Mouse (Mus musculus) liver, embryonic 12.5 days (tissue): ENCODE results near the gene Emc10. TPM values are rescaled to one million over a fixed set of nuclear protein-coding genes. Genes with fewer than 3 reads are reported as not detected.

ENCODE experiments used
- ATAC-seq: fragments of 200-750 bp; cut with Nextera tagmentation; 2 replicates; pipeline ENCODE4 v1.8.0; 2017; ENCODE audit warnings: moderate number of reproducible peaks, mild to moderate bottlenecking, moderate library complexity
- H3K27ac ChIP-seq: fragments of 300-500 bp; sonication (generic); 2 replicates; pipeline ENCODE4 v1.5.1; 2016; ENCODE audit warnings: mild to moderate bottlenecking
- H3K27me3 ChIP-seq: fragments of 300-500 bp; sonication (generic); replicated peaks from 2 replicates; pipeline ENCODE4 v1.6.1; 2016; ENCODE audit warnings: mild to moderate bottlenecking, moderate library complexity
- H3K36me3 ChIP-seq: fragments of 300-500 bp; sonication (generic); 2 replicates; pipeline ENCODE4 v1.6.1; 2016; ENCODE audit warnings: mild to moderate bottlenecking, moderate library complexity
- H3K4me1 ChIP-seq: fragments of 300-500 bp; sonication (generic); 2 replicates; pipeline ENCODE4 v1.6.1; 2016
- H3K4me2 ChIP-seq: fragments of 300-500 bp; sonication (generic); 2 replicates; pipeline ENCODE4 v1.6.1; 2016; ENCODE audit warnings: mild to moderate bottlenecking, moderate library complexity
- H3K4me3 ChIP-seq: fragments of 300-500 bp; sonication (generic); 2 replicates; pipeline ENCODE4 v1.5.1; 2016; ENCODE audit warnings: mild to moderate bottlenecking, moderate library complexity
- H3K9ac ChIP-seq: fragments of 300-500 bp; sonication (generic); 2 replicates; pipeline ENCODE4 v1.6.1; 2016; ENCODE audit warnings: mild to moderate bottlenecking, moderate library complexity
- H3K9me3 ChIP-seq: fragments of 300-500 bp; sonication (generic); replicated peaks from 2 replicates; pipeline ENCODE4 v1.6.1; 2016; ENCODE audit warnings: mild to moderate bottlenecking, moderate library complexity
- WGBS: fragments of 180-500 bp; shearing (Covaris S2); methylation state at CpG from one replicate; pipeline ENCODE4 v1.1.7; 2016; ENCODE audit not compliant: insufficient replicate concordance; 5-methylcytosine and 5-hydroxymethylcytosine counted together
- polyA plus RNA-seq: library from polyadenylated mRNA; unstranded; fragments of >200 nt; fragmentation: Nextera tagmentation; extraction: Ambion mirVana; gene quantifications from 2 replicates; pipeline ENCODE4 v1.2.1, GENCODE M21; 2016

The Emc10 gene
- polyA plus RNA-seq, 1 experiment from 2014 or later, result 70.6 TPM

DNA sequence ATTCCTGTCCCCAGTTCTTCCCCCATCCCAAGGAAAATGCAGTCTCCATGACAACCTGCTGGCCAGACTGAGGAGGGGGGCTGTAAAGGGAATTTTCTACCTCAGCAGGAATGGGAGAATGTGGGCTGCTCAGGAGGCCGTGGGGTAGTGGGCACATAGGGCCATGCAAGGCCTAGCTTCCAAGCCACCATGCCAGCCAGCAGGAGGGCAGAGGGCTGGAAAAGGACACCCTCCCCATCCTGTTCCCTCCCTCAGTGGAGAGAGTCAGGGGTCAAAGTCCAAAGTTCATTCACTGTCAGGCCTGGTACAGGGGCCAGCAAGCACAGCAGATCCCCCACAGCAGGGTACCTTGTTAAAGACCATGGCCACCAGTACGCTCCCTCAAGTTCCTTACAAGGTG, 31.2 kb downstream of the Emc10 start, which contains the start of gene Aspdh:
Aspdh (plus strand) TSS at position 281 of the 400 bp plus-strand sequence.
- Histone ChIP-seq H3K4me1 (peaks cover 73% of the 10 kb centered on the region), H3K4me2 (peak within 1 kb of the TSS; percentile 39), H3K27me3 (peaks cover 60% of the 10 kb centered on the region), H3K27ac (peak within 1 kb of the TSS; percentile 48; the same call in 1 of the 2 replicates), H3K4me3 (no peak within 1 kb of the TSS), H3K36me3 (peaks cover 7% of the 10 kb centered on the region; the same call in 1 of the 2 replicates), H3K9me3 (no peaks in the 10 kb centered on the region), H3K9ac (peak within 1 kb of the TSS; percentile 48)
- no peak for ATAC-seq
- WGBS, result 74% methylated on average over 2 of the region's 2 CpGs

GRCm38 (mm10) chr7:44464511-44464910, 31.8 kb downstream of the Emc10 start:
- no peaks in the 10 kb centered on the region for H3K9me3 ChIP-seq
- peaks cover 7% of the 10 kb centered on the region; the same call in 1 of the 2 replicates for H3K36me3 ChIP-seq
- no peak overlapping the region for H3K4me3 ChIP-seq
- peak overlapping the region; percentile 48 for H3K9ac ChIP-seq
- H3K4me1 ChIP-seq, result peaks cover 67% of the 10 kb centered on the region
- ATAC-seq, result no peak
- 33% methylated on average over 4 of the region's 4 CpGs for WGBS
- peak overlapping the region; percentile 48; the same call in 1 of the 2 replicates for H3K27ac ChIP-seq
- H3K27me3 ChIP-seq, result peaks cover 66% of the 10 kb centered on the region
- peak overlapping the region; percentile 39 for H3K4me2 ChIP-seq

DNA sequence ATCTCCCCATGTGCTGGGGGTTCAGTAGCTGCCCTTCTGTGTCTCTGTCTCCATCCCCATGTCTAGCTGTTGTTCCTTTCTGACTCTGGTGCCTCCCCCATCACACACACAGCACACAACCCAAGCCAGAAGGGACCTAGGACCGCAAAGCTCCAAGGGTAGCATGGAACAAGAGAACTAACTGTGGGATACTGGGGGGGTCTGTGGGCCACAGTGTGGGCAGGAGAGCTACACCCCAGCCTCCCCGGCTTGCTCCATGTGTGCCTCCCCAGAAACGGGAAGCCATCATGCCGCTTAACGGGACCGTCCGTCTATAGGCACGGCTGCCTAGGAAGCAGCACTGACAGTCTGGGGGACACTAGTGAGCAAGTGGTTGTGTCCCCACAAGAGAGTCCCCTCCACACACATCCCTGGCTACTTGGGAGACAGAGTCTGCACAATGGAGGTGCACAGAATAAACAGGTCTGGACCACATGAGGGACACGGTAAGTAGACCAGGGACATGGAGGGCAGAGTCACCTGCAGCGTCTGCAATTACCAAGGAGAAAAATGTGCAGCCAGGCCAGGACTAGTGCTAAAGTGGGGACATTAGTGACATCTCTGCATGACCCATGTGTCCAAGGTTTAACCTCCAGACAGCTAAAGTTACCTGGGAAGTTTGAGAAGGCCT, 32.6 kb downstream of the Emc10 start:
- H3K9ac ChIP-seq, result no peak overlapping the region
- H3K27ac ChIP-seq, result no peak overlapping the region
- H3K36me3 ChIP-seq, result no peaks in the 10 kb centered on the region
- no peak for ATAC-seq
- no peak overlapping the region for H3K4me3 ChIP-seq
- 0 out of 2 replicates have a peak overlapping the region, but pooled peaks have one; percentile 39 for H3K4me2 ChIP-seq
- H3K9me3 ChIP-seq, result no peaks in the 10 kb centered on the region
- 81% methylated on average over 10 of the region's 10 CpGs for WGBS
- peaks cover 58% of the 10 kb centered on the region for H3K4me1 ChIP-seq
- peaks cover 74% of the 10 kb centered on the region for H3K27me3 ChIP-seq

- no peaks in the 10 kb centered on the region for H3K9me3 ChIP-seq
- WGBS, result 23% methylated on average over 8 of the region's 8 CpGs
- no peaks in the 10 kb centered on the region for H3K36me3 ChIP-seq
- H3K4me2 ChIP-seq, result peak overlapping the region; percentile 43; the same call in 1 of the 2 replicates
- ATAC-seq, result no peak
- H3K27ac ChIP-seq, result no peak overlapping the region
- H3K9ac ChIP-seq, result no peak overlapping the region
- H3K4me3 ChIP-seq, result no peak overlapping the region
- peaks cover 81% of the 10 kb centered on the region for H3K27me3 ChIP-seq
- peaks cover 54% of the 10 kb centered on the region for H3K4me1 ChIP-seq
Measured at GRCm38 (mm10) chr7:44463056-44463425, 33.3 kb downstream of the Emc10 start.

GRCm38 (mm10) chr7:44462218-44463055, 33.9 kb downstream of the Emc10 start:
- 10% methylated on average over 77 of the region's 77 CpGs for WGBS
- Histone ChIP-seq H3K27ac (no peak overlapping the region), H3K9me3 (no peaks in the 10 kb centered on the region), H3K27me3 (peaks cover 87% of the 10 kb centered on the region), H3K9ac (no peak overlapping the region), H3K4me2 (peak overlapping the region; percentile 43), H3K36me3 (no peaks in the 10 kb centered on the region), H3K4me1 (peaks cover 52% of the 10 kb centered on the region), H3K4me3 (peak overlapping the region; percentile 22; the same call in 1 of the 2 replicates)
- ATAC-seq, result no peak

DNA sequence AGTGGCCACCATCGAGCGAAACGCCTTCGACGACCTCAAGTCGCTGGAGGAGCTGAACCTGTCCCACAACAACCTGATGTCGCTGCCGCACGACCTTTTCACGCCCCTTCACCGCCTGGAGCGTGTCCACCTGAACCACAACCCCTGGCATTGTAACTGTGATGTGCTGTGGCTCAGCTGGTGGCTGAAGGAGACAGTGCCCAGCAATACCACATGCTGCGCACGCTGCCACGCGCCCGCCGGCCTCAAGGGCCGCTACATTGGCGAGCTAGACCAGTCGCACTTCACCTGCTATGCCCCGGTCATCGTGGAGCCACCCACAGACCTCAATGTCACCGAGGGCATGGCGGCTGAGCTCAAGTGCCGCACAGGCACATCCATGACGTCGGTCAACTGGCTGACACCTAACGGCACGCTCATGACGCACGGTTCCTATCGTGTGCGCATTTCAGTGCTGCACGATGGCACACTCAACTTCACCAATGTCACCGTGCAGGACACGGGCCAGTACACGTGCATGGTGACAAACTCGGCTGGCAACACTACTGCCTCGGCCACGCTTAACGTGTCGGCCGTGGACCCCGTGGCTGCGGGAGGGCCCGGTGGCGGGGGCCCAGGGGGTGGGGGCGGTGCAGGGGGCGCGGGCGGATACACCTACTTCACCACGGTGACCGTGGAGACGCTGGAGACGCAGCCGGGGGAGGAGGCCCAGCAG, 34.7 kb downstream of the Emc10 start:
- no peaks in the 10 kb centered on the region for H3K36me3 ChIP-seq
- WGBS, result 41% methylated on average over 57 of the region's 57 CpGs
- no peak overlapping the region for H3K4me3 ChIP-seq
- H3K4me1 ChIP-seq, result peaks cover 48% of the 10 kb centered on the region
- H3K9ac ChIP-seq, result no peak overlapping the region
- 0 out of 2 replicates have a peak overlapping the region, but pooled peaks have one; percentile 43 for H3K4me2 ChIP-seq
- no peaks in the 10 kb centered on the region for H3K9me3 ChIP-seq
- H3K27me3 ChIP-seq, result peaks cover 95% of the 10 kb centered on the region
- H3K27ac ChIP-seq, result no peak overlapping the region
- ATAC-seq, result no peak

GRCm38 (mm10) chr7:44460767-44461502, 35.4 kb downstream of the Emc10 start:
- no peak overlapping the region for H3K9ac ChIP-seq
- ATAC-seq, result no peak
- no peaks in the 10 kb centered on the region for H3K9me3 ChIP-seq
- no peak overlapping the region for H3K4me2 ChIP-seq
- 55% methylated on average over 31 of the region's 31 CpGs for WGBS
- H3K27me3 ChIP-seq, result peaks cover 97% of the 10 kb centered on the region
- H3K27ac ChIP-seq, result no peak overlapping the region
- H3K4me3 ChIP-seq, result no peak overlapping the region
- H3K36me3 ChIP-seq, result no peaks in the 10 kb centered on the region
- peaks cover 46% of the 10 kb centered on the region for H3K4me1 ChIP-seq

GRCm38 (mm10) chr7:44460067-44460466, 36.3 kb downstream of the Emc10 start:
- Histone ChIP-seq H3K9ac (no peak overlapping the region), H3K4me3 (no peak overlapping the region), H3K27me3 (peaks cover 90% of the 10 kb centered on the region), H3K4me1 (peaks cover 38% of the 10 kb centered on the region), H3K4me2 (no peak overlapping the region), H3K36me3 (no peaks in the 10 kb centered on the region), H3K27ac (no peak overlapping the region), H3K9me3 (no peaks in the 10 kb centered on the region)
- ATAC-seq, result no peak
- WGBS, result 46% methylated on average over 6 of the region's 6 CpGs

GRCm38 (mm10) chr7:44456302-44456701, 40.0 kb downstream of the Emc10 start:
- no peak overlapping the region for H3K4me2 ChIP-seq
- WGBS, result 69% methylated on average over 1 of the region's 1 CpGs
- H3K9me3 ChIP-seq, result no peaks in the 10 kb centered on the region
- peak; percentile 63; the same call in 1 of the 2 replicates for ATAC-seq
- no peak overlapping the region for H3K9ac ChIP-seq
- no peak overlapping the region for H3K4me3 ChIP-seq
- peaks cover 78% of the 10 kb centered on the region for H3K27me3 ChIP-seq
- H3K36me3 ChIP-seq, result no peaks in the 10 kb centered on the region
- H3K27ac ChIP-seq, result no peak overlapping the region
- H3K4me1 ChIP-seq, result peaks cover 10% of the 10 kb centered on the region

GRCm38 (mm10) chr7:44453256-44453655, 43.1 kb downstream of the Emc10 start:
- ATAC-seq, result no peak
- no peak overlapping the region for H3K9ac ChIP-seq
- H3K36me3 ChIP-seq, result no peaks in the 10 kb centered on the region
- no peak overlapping the region for H3K4me3 ChIP-seq
- H3K27ac ChIP-seq, result no peak overlapping the region
- peaks cover 67% of the 10 kb centered on the region for H3K27me3 ChIP-seq
- H3K4me1 ChIP-seq, result peaks cover 10% of the 10 kb centered on the region
- H3K4me2 ChIP-seq, result no peak overlapping the region
- 12% methylated on average over 3 of the region's 3 CpGs for WGBS
- H3K9me3 ChIP-seq, result no peaks in the 10 kb centered on the region
